Comparison of ENCODE assay signal across 26 mouse cellular contexts in the genomic region with DNA sequence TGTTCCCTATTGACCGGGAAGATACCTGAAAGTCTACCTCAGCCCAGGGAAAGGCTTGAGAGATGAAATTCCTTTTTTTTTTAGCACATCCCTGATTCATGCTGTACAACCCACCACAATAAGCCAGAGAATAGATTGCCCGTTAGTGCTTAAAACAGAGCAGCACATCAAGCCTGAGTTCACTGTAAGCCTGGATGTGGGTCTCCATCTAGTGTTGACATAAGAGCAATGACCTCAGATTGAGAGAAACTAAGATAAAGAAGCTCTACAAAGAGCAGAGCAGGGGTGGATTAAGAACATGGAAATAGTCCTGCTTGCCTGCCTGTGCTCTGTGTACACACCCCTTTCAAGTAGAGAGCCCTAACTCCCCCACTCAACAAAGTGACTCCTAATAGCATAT. TPM values are rescaled to one million over a fixed set of nuclear protein-coding genes. Genes with fewer than 3 reads are reported as not detected.
DNase-seq lines count a peak whose midpoint lies in the region; ATAC-seq and TF ChIP-seq lines count a peak whose summit lies in the region.
"Had no signal": no experiment of that assay in that cellular context is flagged by ENCODE, and none has a peak within 500 bp of the region (broad histone marks: within the 10 kb centered on the region; RNA-seq: fewer than 3 reads in every experiment).

No protein-coding gene starts in this region.

- no peak overlapping the region for H3K4me3 ChIP-seq in heart, postnatal 0 days (ENCODE audit: low read depth, low read length)
- H3K4me3 ChIP-seq in left cerebral cortex, adult 2 months: no peak overlapping the region
- no peak overlapping the region for H3K4me3 ChIP-seq in neural tube, embryonic 15.5 days (replicated peaks)
- H3K4me3 ChIP-seq in stomach, postnatal 0 days (ENCODE audit: low read depth, low read length): no peak overlapping the region
- no peak overlapping the region for H3K4me3 ChIP-seq in hindbrain, embryonic 11.5 days (ENCODE audit: low read depth, low read length)
- H3K4me3 ChIP-seq: forebrain, embryonic 10.5 days; forebrain, embryonic 13.5 days; gastrocnemius, adult 2 months; heart, embryonic 12.5 days; heart, embryonic 15.5 days; hindbrain, embryonic 13.5 days had no signal

- WGBS in heart, postnatal 0 days: 69% methylated on average over 2 of the region's 2 CpGs
- WGBS in neural tube, embryonic 15.5 days: 91% methylated on average over 2 of the region's 2 CpGs
- 73% methylated on average over 2 of the region's 2 CpGs for WGBS in stomach, postnatal 0 days
- WGBS in hindbrain, embryonic 11.5 days: 98% methylated on average over 2 of the region's 2 CpGs

- intact Hi-C loops in left cerebral cortex, adult 2 months (cut with DNase I): loop anchor here (5.0 kb wide), 1 partner anchor 88 kb away; no protein-coding TSS in a partner anchor

- no peak overlapping the region for H3K4me2 ChIP-seq in heart, postnatal 0 days (ENCODE audit: low read depth, low read length)
- H3K4me2 ChIP-seq in neural tube, embryonic 15.5 days: no peak overlapping the region
- no peak overlapping the region for H3K4me2 ChIP-seq in stomach, postnatal 0 days (replicated peaks; ENCODE audit: low read depth)
- no peak overlapping the region for H3K4me2 ChIP-seq in hindbrain, embryonic 11.5 days (replicated peaks; ENCODE audit: low read depth, low read length)
- H3K4me2 ChIP-seq: forebrain, embryonic 13.5 days; heart, embryonic 12.5 days; heart, embryonic 15.5 days; hindbrain, embryonic 13.5 days had no signal

- ATAC-seq in heart, postnatal 0 days (ENCODE audit: insufficient read depth, low read depth): no peak
- no peak for ATAC-seq in neural tube, embryonic 15.5 days (ENCODE audit: low FRiP score)
- no peak for ATAC-seq in stomach, postnatal 0 days (ENCODE audit: low FRiP score, low TSS enrichment)
- ATAC-seq in hindbrain, embryonic 11.5 days (ENCODE audit: low FRiP score): no peak
- ATAC-seq: forebrain, embryonic 13.5 days; forebrain, embryonic 16.5 days; hindbrain, embryonic 16.5 days; Patski had no signal

- peak; percentile 47 for TF ChIP-seq CTCF in heart, postnatal 0 days (IDR thresholded peaks at IDR 0.05; ENCODE audit: low read depth)
- TF ChIP-seq CTCF in left cerebral cortex, adult 2 months (IDR thresholded peaks at IDR 0.05): peak; percentile 3; the same call in 1 of the 2 replicates
- 0 out of 2 replicates have a peak, but pooled peaks have one; percentile 16 for TF ChIP-seq CTCF in stomach, postnatal 0 days (IDR thresholded peaks at IDR 0.05; ENCODE audit: low read depth)

- H3K4me1 ChIP-seq in heart, postnatal 0 days (ENCODE audit: control insufficient read depth, insufficient read depth): peaks cover 11% of the 10 kb centered on the region
- no peaks in the 10 kb centered on the region for H3K4me1 ChIP-seq in neural tube, embryonic 15.5 days
- H3K4me1 ChIP-seq in stomach, postnatal 0 days (replicated peaks; ENCODE audit: control insufficient read depth, insufficient read depth): no peaks in the 10 kb centered on the region
- H3K4me1 ChIP-seq in hindbrain, embryonic 11.5 days (replicated peaks; ENCODE audit: control insufficient read depth, insufficient read depth, low read length): no peaks in the 10 kb centered on the region
- H3K4me1 ChIP-seq: forebrain, embryonic 10.5 days; forebrain, embryonic 13.5 days had no signal

- H3K9ac ChIP-seq in heart, postnatal 0 days (replicated peaks; ENCODE audit: low read depth, low read length): no peak overlapping the region
- H3K9ac ChIP-seq in neural tube, embryonic 15.5 days (replicated peaks): no peak overlapping the region
- H3K9ac ChIP-seq in stomach, postnatal 0 days (ENCODE audit: low read length): no peak overlapping the region
- no peak overlapping the region for H3K9ac ChIP-seq in hindbrain, embryonic 11.5 days (ENCODE audit: low read depth, low read length)
- H3K9ac ChIP-seq: forebrain, embryonic 13.5 days; heart, embryonic 12.5 days; heart, embryonic 15.5 days; hindbrain, embryonic 13.5 days had no signal

- no peaks in the 10 kb centered on the region for H3K9me3 ChIP-seq in heart, postnatal 0 days (replicated peaks; ENCODE audit: control insufficient read depth, low read length)
- H3K9me3 ChIP-seq in neural tube, embryonic 15.5 days (replicated peaks): no peaks in the 10 kb centered on the region
- H3K9me3 ChIP-seq in stomach, postnatal 0 days (ENCODE audit: control insufficient read depth, low read length): no peaks in the 10 kb centered on the region
- H3K9me3 ChIP-seq in hindbrain, embryonic 11.5 days (ENCODE audit: control insufficient read depth, low read length): no peaks in the 10 kb centered on the region
- H3K9me3 ChIP-seq: forebrain, embryonic 10.5 days; forebrain, embryonic 13.5 days; G1E; heart, embryonic 12.5 days; heart, embryonic 15.5 days; hindbrain, embryonic 13.5 days had no signal

- H3K27ac ChIP-seq in heart, postnatal 0 days (ENCODE audit: low read depth): no peak overlapping the region
- no peak overlapping the region for H3K27ac ChIP-seq in left cerebral cortex, adult 2 months
- no peak overlapping the region for H3K27ac ChIP-seq in neural tube, embryonic 15.5 days (replicated peaks)
- no peak overlapping the region for H3K27ac ChIP-seq in stomach, postnatal 0 days (replicated peaks)
- no peak overlapping the region for H3K27ac ChIP-seq in hindbrain, embryonic 11.5 days (ENCODE audit: low read depth, low read length)
- H3K27ac ChIP-seq: forebrain, embryonic 10.5 days; forebrain, embryonic 13.5 days; gastrocnemius, adult 2 months; heart, embryonic 15.5 days; hindbrain, embryonic 13.5 days had no signal

- no peak for TF ChIP-seq EP300 in heart, postnatal 0 days (IDR thresholded peaks at IDR 0.05; ENCODE audit: low read depth)
- no peak for TF ChIP-seq EP300 in stomach, postnatal 0 days (optimal IDR thresholded peaks at IDR 0.05)

- no peak for DNase-seq in heart, postnatal 0 days (ENCODE audit: low spot score)
- DNase-seq in heart, postnatal 4 days: no peak
- no peak for DNase-seq in left cerebral cortex, adult 2 months (ENCODE audit: extremely low spot score in 1 of 2, low spot score in 2 of 2)
- DNase-seq in left cerebral cortex, adult 11 months (ENCODE audit: low spot score): no peak
- peak; percentile 2 for DNase-seq in neural tube, embryonic 10.5 days (ENCODE audit: extremely low spot score, low spot score)
- no peak for DNase-seq in stomach, postnatal 0 days (ENCODE audit: low spot score)
- DNase-seq in hindbrain, embryonic 11.5 days (ENCODE audit: low spot score): no peak
- DNase-seq: adrenal gland, postnatal 10 days; adrenal gland, postnatal 36 days; cerebellum, adult 18-20 months; cerebellum, adult 9-10 months; cerebellum, postnatal 14 days; gastrocnemius, adult 2 months; gastrocnemius, postnatal 14 days; heart, postnatal 14 days had no signal

- no peaks in the 10 kb centered on the region for H3K27me3 ChIP-seq in heart, postnatal 0 days (ENCODE audit: control insufficient read depth, insufficient read depth, low read length)
- H3K27me3 ChIP-seq in neural tube, embryonic 15.5 days (replicated peaks): no peaks in the 10 kb centered on the region
- no peaks in the 10 kb centered on the region for H3K27me3 ChIP-seq in stomach, postnatal 0 days (ENCODE audit: control insufficient read depth, insufficient read depth, low read length)
- H3K27me3 ChIP-seq in hindbrain, embryonic 11.5 days (ENCODE audit: control insufficient read depth, insufficient read depth, low read length): no peaks in the 10 kb centered on the region
- H3K27me3 ChIP-seq: forebrain, embryonic 13.5 days; heart, embryonic 12.5 days; heart, embryonic 15.5 days; hindbrain, embryonic 13.5 days; Patski had no signal

- H3K36me3 ChIP-seq in heart, postnatal 0 days (replicated peaks; ENCODE audit: control insufficient read depth, insufficient read depth, low read length): no peaks in the 10 kb centered on the region
- H3K36me3 ChIP-seq in neural tube, embryonic 15.5 days: no peaks in the 10 kb centered on the region
- no peaks in the 10 kb centered on the region for H3K36me3 ChIP-seq in stomach, postnatal 0 days (ENCODE audit: control insufficient read depth, insufficient read depth, low read length)
- H3K36me3 ChIP-seq in hindbrain, embryonic 11.5 days (ENCODE audit: control insufficient read depth, insufficient read depth, low read length): no peaks in the 10 kb centered on the region
- H3K36me3 ChIP-seq: forebrain, embryonic 10.5 days; G1E; heart, embryonic 12.5 days; heart, embryonic 15.5 days; hindbrain, embryonic 13.5 days had no signal

RNA-seq across cellular contexts. Expression of gene Popdc3, which starts 7.6 kb away (rescaled TPM):
- total RNA-seq in heart, postnatal 0 days (2014; rRNA removed; ENCODE audit: low replicate concordance): 69.2 and 71.9 TPM in 2 replicates
- polyA plus RNA-seq in heart, postnatal 0 days (2015; fragmentation: Nextera tagmentation; extraction: Ambion mirVana): 41.8 and 50.6 TPM in 2 replicates
- total RNA-seq in heart, postnatal 4 days (2021): 10 to 100 TPM; 35.3 to 39.5 TPM
- total RNA-seq in left cerebral cortex, adult 2 months (2021): 1 to 10 TPM in 1 of 2 experiments, under 1 TPM in 1; 0.68 to 1.3 TPM
- 2.9 and 3.8 TPM in 2 replicates for polyA plus RNA-seq in neural tube, embryonic 15.5 days (2015; fragmentation: Nextera tagmentation; extraction: Ambion mirVana)
- 3.3 and 4.2 TPM in 2 replicates for polyA plus RNA-seq in stomach, postnatal 0 days (2015; fragmentation: Nextera tagmentation; extraction: Ambion mirVana)
- 0.32 and 0.33 TPM in 2 replicates for polyA plus RNA-seq in hindbrain, embryonic 11.5 days (2014; fragmentation: Nextera tagmentation; extraction: Ambion mirVana)
- total RNA-seq: G1E; hematopoietic stem cell, adult 5-6 weeks had no signal
- polyA plus RNA-seq: G1E had no signal
